Mouse (Mus musculus) yolk sac, embryonic 10.5 days (tissue): ENCODE measurements around the gene Wnt5b.
"Not testable (repeated sequence)": the region's sequence is repeated elsewhere in the genome, so short reads cannot be mapped to it uniquely, and the experiment has no call there.

Experiments used
- DNase-seq: peaks from one replicate; pipeline ENCODE4 v3.0.0-alpha.2; 2017; ENCODE audit warnings: low spot score

Gene Wnt5b

GRCm38 (mm10) chr6:119450965-119451943 is 92.9 kb downstream of the Wnt5b start:
- no peak for DNase-seq

GRCm38 (mm10) chr6:119449060-119449499 is 95.1 kb downstream of the Wnt5b start:
- DNase-seq, result peak; percentile 63

- DNase-seq, result peak; percentile 14
These were observed 95.7 kb downstream of the Wnt5b start for GRCm38 (mm10) chr6:119448321-119449059.

- DNase-seq, result no peak
These were observed 98.2 kb downstream of the Wnt5b start for GRCm38 (mm10) chr6:119445671-119446607.

- peak; percentile 77 for DNase-seq
These were observed 100.2 kb downstream of the Wnt5b start for GRCm38 (mm10) chr6:119443742-119444645.

DNA sequence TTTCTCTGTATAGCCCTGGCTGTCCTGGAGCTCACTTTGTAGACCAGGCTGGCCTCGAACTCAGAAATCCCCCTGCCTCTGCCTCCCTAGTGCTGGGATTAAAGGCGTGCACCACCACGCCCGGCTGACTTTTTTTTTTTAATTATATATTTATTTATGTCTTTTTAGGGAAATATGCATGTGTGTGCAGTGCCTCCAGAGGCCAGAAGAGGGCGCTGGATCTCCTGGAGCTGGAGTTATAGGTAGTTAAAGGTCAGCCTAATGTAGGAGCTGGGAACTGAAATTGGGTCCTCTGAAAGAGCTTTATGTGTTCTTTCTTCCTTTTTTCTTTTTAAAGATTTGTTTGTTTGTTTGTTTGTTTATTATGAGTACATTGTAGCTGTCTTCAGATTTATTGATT is 101.4 kb downstream of the Wnt5b start:
- DNase-seq, result not testable (repeated sequence)

- DNase-seq, result no peak
These were observed 106.0 kb downstream of the Wnt5b start for GRCm38 (mm10) chr6:119437894-119438761.

DNA sequence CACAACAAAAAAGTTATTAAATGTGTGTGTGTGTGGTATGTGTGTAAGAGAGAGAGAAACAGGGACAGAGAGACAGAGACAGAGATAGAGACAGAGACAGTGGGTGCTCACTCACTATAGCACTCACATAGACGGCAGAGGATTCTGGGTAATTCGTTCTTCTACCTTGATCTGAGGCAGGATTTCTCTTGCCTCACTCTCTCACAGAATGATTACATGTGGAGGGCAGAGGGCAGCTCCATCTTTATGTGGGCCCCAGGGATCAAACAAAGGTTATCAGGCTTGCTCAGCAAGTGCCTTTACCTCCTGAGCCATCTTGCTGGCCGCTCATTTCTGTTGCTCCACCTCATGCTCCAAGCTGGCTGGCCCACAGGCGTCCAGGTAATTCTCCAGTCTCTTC is 109.8 kb downstream of the Wnt5b start:
- DNase-seq, result no peak

DNA sequence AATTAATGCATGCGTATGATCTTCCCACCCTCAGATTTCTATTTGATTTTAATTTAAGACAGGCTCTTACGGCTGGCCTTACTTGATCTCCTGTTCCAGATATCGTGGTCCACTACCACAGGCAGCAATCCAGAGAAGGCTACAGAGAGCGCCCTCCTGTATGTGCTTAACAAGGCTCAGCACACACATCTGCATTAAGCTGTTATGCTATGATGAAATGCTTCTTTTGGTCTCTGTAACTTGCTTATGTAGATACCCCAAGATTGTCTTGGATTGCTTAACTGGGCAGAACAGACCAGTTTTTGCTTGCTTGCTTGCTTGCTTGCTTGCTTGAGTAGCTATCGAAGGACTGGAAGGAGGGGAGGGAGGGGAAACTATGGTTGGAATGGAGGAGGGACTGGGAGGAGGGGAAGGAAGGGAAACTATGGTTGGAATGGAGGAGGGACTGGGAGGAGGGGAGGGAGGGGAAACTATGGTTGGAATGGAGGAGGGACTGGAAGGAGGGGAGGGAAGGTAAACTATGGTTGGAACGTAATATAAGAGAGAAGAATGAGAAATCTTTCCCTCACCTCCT is 112.3 kb downstream of the Wnt5b start:
- no peak for DNase-seq

GRCm38 (mm10) chr6:119430508-119430907 is 113.6 kb downstream of the Wnt5b start:
- DNase-seq, result no peak

DNA sequence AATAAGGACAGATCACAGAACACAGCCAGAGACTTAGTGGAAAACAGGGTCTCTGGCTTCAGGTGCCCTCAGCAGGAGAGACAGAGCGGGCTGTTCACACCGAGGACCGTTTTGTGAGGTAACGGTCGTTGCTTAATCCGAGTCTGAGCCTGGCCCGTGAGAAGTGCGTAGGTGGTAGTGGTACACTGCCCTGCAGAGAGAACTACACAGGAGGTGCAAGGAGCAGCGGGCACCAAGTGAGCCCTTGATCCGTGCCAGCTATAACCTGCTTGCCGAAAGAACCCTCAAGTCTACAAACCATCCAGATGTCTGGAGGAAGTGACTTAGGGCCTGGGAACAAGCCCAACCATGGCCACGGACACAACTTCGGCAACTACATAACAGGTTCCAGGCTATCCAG is 114.8 kb downstream of the Wnt5b start:
- no peak for DNase-seq

GRCm38 (mm10) chr6:119428611-119429010 is 115.5 kb downstream of the Wnt5b start:
- no peak for DNase-seq

DNA sequence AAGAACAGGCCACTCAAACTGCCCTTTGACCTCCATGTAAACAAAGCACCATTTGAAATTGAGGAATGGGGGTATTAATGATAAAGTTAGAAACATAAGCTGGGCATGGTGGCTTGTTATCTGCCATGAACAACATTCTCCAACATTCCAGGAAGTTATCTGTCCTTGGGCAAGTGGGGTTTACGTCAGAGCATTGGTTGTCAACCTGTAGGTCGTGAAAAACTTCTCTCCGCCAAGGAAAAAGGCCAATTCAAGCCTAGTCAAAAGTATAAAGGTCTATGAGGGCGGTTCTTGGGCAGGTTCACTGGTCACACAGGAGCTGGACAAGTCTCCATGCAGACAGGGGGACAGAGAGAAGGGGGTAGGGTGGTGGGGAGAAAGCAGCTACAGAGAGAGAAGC is 123.1 kb downstream of the Wnt5b start:
- peak; percentile 77 for DNase-seq

GRCm38 (mm10) chr6:119420357-119420756 is 123.8 kb downstream of the Wnt5b start:
- DNase-seq, result no peak

DNA sequence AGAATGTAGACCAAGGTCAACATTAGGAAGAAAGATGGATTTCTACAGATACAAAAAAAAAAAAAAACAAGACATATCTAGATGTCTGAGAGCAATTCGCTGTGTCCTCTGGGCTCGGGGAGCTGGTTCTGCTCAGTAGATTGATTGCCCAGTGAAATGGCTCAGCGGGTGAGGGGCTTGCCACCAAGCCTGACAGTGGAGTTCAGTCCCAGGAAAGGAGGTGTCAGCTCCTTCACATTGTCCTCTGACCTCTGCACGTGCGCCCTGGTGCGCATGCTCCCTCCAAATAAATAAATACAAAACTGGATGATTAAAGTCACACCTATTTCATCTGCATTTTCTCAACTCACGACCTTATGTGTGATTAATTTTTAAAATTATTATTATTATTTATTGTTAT is 124.7 kb downstream of the Wnt5b start:
- no peak for DNase-seq

DNA sequence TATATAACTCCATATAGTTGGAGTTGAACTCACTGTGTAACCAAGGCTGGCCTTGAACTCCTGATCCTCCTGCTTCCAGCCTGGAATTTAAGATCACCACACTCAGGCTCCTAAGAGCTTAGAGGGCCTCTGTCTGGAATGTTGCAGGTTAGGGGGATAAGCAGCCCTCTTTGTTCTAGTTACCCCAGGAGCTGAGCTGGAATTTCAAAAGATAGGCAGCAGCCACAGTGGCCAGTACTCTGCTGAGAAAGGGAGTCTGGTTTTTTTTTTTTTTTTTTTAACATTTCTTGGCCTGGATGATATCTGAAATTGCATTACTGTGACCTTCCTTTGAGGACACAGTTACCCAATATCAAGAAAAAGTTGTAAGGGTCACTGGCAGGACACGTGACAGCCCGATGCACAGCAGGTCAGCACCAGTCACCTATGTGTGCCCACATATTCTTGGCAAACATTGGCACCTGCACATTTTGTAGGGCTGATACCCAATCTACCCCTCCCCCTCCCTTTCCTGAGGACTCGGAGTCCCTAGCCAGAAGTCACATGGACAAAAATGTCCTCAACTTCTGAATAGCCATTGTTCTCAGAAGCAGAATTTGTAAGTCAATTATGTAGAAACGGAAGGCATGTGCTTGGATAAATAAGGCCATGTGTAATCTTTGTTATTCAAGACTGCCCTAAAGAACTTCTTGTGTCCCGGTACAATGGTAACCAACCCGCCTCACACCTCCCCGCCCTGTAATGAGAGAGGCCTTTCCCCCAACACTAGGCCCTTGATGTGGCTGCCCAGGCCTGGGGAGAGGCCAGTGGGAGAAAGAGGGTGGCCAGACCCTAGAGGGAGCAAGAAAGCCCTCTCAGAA is 125.5 kb downstream of the Wnt5b start:
- DNase-seq, result no peak

- DNase-seq, result no peak
These were observed 126.3 kb downstream of the Wnt5b start for GRCm38 (mm10) chr6:119417821-119418220.

DNA sequence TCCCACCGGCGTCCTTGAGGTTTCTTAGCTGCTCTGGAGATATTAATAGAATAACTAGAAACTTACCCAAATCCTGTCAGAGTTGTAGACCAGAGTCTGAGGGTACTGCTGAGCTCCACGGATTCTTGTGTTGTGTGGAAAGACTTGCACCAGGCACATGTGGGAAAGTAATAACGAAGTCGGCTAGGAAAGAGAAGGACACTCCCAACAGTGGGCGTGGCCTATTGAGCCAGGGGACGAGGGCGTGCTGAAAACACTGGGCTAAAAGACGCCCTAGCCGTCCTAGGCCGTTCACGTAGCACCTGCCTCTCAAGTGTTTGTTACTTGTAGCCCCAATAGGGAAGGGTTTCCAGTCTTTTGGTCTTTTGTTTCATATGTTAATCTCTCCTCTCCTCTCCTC is 126.8 kb downstream of the Wnt5b start, which contains the start of gene Adipor2:
Gene Adipor2 (minus strand): TSS at position 351 of the 400 bp plus-strand sequence.
- peak; percentile 69 for DNase-seq
